Mouse (Mus musculus) brain, embryonic 14.5 days (tissue): ENCODE measurements around the gene Nccrp1.

ENCODE experiments used
- CTCF ChIP-seq: fragments of 200-500 bp; IDR thresholded peaks from 2 replicates; pipeline ENCODE4 v1.5.1; 2012; ENCODE audit warnings: inconsistent platforms, mild to moderate bottlenecking, moderate library complexity, borderline replicate concordance; ENCODE audit not compliant: insufficient read depth, insufficient read length; ENCODE audit errors: extremely low read depth
- POLR2A ChIP-seq: fragments of 200-500 bp; IDR thresholded peaks from 2 replicates; pipeline ENCODE4 v1.6.1; 2012; ENCODE audit warnings: mild to moderate bottlenecking, inconsistent platforms, borderline replicate concordance; ENCODE audit not compliant: poor library complexity, insufficient read depth, insufficient read length, severe bottlenecking; ENCODE audit errors: extremely low read depth

GRCm38 (mm10) chr7:28547628-28548027 is 574 bp upstream of the Nccrp1 start:
- TF ChIP-seq POLR2A, result no peak
- TF ChIP-seq CTCF, result no peak
